Mouse (Mus musculus) megakaryocyte, embryonic 14.5 days (primary cell): Measurements from ENCODE around the gene Abcb7.

Source experiments
- FLI1 ChIP-seq: IDR thresholded peaks from 2 replicates; pipeline ENCODE4 v1.6.1; 2012; ENCODE audit warnings: low read length, inconsistent platforms, mixed read lengths
- GATA1 ChIP-seq: IDR thresholded peaks from 3 replicates; pipeline ENCODE4 v1.6.1; 2012; ENCODE audit warnings: mixed read lengths, low read length, inconsistent platforms, borderline replicate concordance

GRCm38 (mm10) chrX:104279828-104280227, 133.8 kb downstream of the Abcb7 start:
- TF ChIP-seq GATA1 (no peak), FLI1 (no peak)
